Mouse (Mus musculus) right cerebral cortex, adult 18-20 months (tissue): Measurements from ENCODE around the gene Olfr273.
"Not testable (repeated sequence)": the region's sequence is repeated elsewhere in the genome, so short reads cannot be mapped to it uniquely, and the experiment has no call there.

Source experiments
- DNase-seq: peaks from one replicate; pipeline ENCODE4 v3.0.0; 2022; ENCODE audit warnings: mixed read lengths

The Olfr273 gene

GRCm38 (mm10) chr4:52859136-52859535, at the start of gene Olfr273:
TSS of gene Olfr273 (minus strand) at chr4:52859236.
- no peak for DNase-seq

DNA sequence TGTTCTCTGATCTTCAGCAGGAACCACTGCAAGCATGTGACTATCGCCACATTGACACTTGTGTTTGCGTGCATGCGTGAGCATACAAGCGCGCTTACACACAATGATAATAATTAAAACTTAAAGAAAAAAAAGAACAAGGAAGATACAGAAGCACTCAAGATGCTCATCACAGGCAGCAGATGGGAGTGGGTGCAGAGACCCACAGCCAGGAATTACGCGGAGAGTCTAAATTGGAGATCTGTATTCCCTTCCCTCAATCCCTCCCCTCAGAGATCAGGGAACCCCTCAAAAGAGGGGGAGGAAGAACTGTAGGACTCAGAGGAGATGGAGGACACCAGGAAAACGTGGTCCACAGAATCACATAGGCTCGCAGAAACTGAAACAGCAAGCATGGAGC, 5.1 kb upstream of the Olfr273 start:
- no peak for DNase-seq

DNA sequence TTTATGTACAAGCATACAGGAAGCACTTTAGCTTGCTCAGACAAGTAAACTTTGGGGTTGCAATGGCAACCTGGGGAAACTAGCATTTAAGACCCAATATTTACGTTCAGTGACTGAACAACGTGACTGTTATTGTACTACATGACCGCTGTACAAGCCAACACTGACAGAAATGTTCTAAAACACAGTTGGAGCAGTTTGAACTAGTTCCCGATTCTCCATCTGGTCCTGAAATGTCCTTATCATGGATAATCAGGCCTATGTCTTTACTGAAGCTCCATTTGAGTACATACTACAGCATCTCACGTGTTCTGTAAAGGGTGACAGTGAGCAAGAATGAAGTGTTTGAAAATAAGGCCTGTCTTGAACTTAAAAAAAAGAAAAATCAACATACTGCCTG, 9.4 kb downstream of the Olfr273 start:
- DNase-seq: no peak

GRCm38 (mm10) chr4:52849039-52849635, 9.9 kb downstream of the Olfr273 start:
- DNase-seq: no peak

DNA sequence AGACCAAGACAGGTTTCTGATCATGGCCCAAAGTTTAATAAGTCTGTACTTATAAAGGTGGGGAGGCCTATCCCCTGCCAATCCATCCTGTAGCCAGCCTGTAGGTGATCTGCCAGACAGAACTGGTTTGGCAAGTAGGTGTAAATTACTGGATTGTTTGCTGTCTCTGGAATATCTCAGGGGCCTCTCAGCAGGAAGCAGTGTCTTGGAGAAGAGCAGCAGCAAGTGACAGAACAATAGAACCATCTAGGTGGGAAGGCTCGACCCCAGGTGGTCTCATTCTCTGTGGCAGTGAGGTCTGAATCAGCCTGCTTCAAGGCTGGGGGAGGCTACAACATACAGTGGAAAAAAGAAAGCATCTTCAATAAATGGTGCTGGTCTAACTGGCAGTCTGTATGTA, 13.6 kb downstream of the Olfr273 start:
- not testable (repeated sequence) for DNase-seq

DNA sequence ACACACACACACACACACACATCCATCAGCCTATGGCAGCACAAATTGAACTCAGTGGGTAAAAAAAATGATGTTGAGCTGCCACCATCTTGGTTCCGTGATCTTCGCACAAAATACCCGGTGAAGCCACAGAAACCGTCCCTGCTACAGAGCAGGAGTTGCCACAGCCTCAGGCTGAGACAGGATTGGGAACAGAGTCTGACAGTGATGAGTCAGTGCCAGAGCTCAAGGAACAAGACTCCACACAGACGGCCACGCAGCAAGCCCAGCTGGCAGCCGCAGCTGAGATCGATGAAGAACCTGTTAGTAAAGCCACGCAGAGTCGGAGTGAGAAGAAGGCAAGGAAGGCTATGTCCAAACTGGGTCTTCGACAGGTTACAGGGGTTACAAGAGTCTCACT, 37.7 kb downstream of the Olfr273 start:
- DNase-seq: peak; percentile 1

GRCm38 (mm10) chr4:52814304-52814703, 44.7 kb downstream of the Olfr273 start, which contains the start of gene Olfr275:
TSS of gene Olfr275 (plus strand) at chr4:52814604.
- DNase-seq: no peak

DNA sequence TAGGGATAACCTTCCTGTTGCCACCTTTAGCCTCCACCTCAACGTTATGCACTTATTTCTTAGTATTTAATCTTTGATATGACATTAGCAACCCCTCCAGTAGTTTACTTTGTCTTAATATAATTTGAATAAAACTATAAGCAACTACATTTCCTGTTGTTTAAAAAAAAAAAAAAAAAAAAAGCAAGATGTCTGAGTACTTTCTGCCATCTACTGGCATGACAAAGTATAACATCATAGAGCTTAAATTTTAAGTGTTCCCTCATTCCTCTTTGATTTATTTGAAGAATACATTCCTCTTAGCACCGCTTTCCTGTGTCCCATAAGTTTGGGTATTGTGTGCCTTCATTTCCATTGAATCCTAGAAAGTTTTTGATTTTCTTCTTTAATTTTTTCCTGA, 47.2 kb downstream of the Olfr273 start:
- no peak for DNase-seq
